Mouse (Mus musculus) liver, embryonic 16.5 days (tissue): ENCODE results near the gene Atg7. TPM values are rescaled to one million over a fixed set of nuclear protein-coding genes. Genes with fewer than 3 reads are reported as not detected.
A peak's percentile ranks its signal among the peaks of the same experiment; 100 is the strongest.

Experiments
- ATAC-seq: fragments of 200-750 bp; cut with Nextera tagmentation; 2 replicates; pipeline ENCODE4 v1.8.0; 2017; ENCODE audit warnings: low read depth, mild to moderate bottlenecking, moderate number of reproducible peaks, moderate library complexity
- H3K27ac ChIP-seq: fragments of 300-500 bp; sonication (generic); 2 replicates; pipeline ENCODE4 v1.5.1; 2014; ENCODE audit warnings: mild to moderate bottlenecking, low read length
- H3K27me3 ChIP-seq: fragments of 300-500 bp; sonication (generic); 2 replicates; pipeline ENCODE4 v1.6.1; 2014; ENCODE audit warnings: low read depth, low read length, mixed read lengths; ENCODE audit not compliant: control insufficient read depth, insufficient read depth
- H3K36me3 ChIP-seq: fragments of 300-500 bp; sonication (generic); 2 replicates; pipeline ENCODE4 v1.6.1; 2014; ENCODE audit warnings: mild to moderate bottlenecking; ENCODE audit not compliant: control insufficient read depth, insufficient read depth
- H3K4me1 ChIP-seq: fragments of 300-500 bp; sonication (generic); 2 replicates; pipeline ENCODE4 v1.6.1; 2014; ENCODE audit warnings: low read depth, low read length, mixed read lengths; ENCODE audit not compliant: control insufficient read depth
- H3K4me2 ChIP-seq: fragments of 300-500 bp; sonication (generic); 2 replicates; pipeline ENCODE4 v1.6.1; 2014; ENCODE audit warnings: low read depth, low read length, mixed read lengths
- H3K4me3 ChIP-seq: fragments of 300-500 bp; sonication (generic); 2 replicates; pipeline ENCODE4 v1.5.1; 2014; ENCODE audit warnings: low read depth, mild to moderate bottlenecking, low read length
- H3K9ac ChIP-seq: fragments of 300-500 bp; sonication (generic); 2 replicates; pipeline ENCODE4 v1.6.1; 2014; ENCODE audit warnings: low read depth, low read length
- H3K9me3 ChIP-seq: fragments of 300-500 bp; sonication (generic); replicated peaks from 2 replicates; pipeline ENCODE4 v1.6.1; 2016; ENCODE audit warnings: low read length; ENCODE audit not compliant: control insufficient read depth
- WGBS: fragments of 180-500 bp; shearing (Covaris S2); extraction: QIAGEN DNeasy Blood & Tissue Kit; methylation state at CpG from one replicate; pipeline ENCODE4 v1.1.7; 2014; ENCODE audit not compliant: insufficient replicate concordance; 5-methylcytosine and 5-hydroxymethylcytosine counted together
- polyA plus RNA-seq: library from polyadenylated mRNA; unstranded; fragments of >200 nt; fragmentation: Nextera tagmentation; extraction: Ambion mirVana; gene quantifications from 2 replicates; pipeline ENCODE4 v1.2.1, GENCODE M21; 2015

The Atg7 gene
- polyA plus RNA-seq, 1 experiment from 2014 or later = 13.2 TPM

DNA sequence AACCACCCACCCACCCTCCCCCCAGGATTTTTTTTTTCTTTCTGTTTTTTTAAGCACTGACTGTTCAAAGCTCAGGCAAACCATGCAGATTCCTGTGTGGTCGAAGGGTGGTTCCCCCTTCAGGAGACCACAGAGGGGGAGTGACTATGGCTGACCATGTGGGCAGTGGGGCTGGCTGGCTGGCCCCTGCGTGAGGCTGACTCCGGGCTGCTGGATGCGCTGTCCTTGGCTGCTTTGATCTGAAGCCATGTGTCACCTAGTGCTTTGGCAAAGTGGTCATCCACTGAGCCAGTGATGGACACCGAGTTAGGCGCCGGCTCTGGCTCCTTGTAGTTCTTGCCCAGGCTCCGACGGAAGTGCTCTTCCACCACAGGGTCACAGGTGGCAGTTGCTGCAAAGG, 219.1 kb downstream of the Atg7 start:
- ATAC-seq = no peak
- no peaks in the 10 kb centered on the region for H3K36me3 ChIP-seq
- WGBS = 70% methylated on average over 9 of the region's 9 CpGs
- no peak overlapping the region for H3K4me2 ChIP-seq
- H3K4me1 ChIP-seq = no peaks in the 10 kb centered on the region
- no peak overlapping the region for H3K27ac ChIP-seq
- H3K4me3 ChIP-seq = no peak overlapping the region
- no peaks in the 10 kb centered on the region for H3K27me3 ChIP-seq
- no peaks in the 10 kb centered on the region for H3K9me3 ChIP-seq
- H3K9ac ChIP-seq = no peak overlapping the region

DNA sequence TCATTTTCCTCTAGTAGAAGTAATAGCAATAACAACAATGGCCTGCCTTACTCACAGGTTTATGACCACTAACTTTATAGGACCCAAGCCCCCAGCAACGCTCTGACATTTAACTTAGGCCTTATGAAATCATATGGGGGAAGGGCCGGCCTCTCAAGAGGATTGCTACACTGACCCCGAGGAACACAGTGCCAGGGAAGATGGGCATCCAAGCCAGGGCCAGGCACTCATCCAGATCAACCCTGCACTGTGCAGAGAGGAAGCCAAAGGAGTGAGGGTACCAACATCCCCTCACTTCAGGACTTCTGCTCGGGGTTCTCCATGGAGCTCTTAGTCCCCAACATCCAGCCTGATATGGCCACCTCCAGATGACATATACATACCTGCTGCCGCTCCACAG, 220.6 kb downstream of the Atg7 start:
- Histone ChIP-seq H3K9me3 (no peaks in the 10 kb centered on the region), H3K36me3 (no peaks in the 10 kb centered on the region), H3K4me2 (no peak overlapping the region), H3K27me3 (no peaks in the 10 kb centered on the region), H3K4me3 (no peak overlapping the region), H3K9ac (no peak overlapping the region), H3K27ac (no peak overlapping the region), H3K4me1 (no peaks in the 10 kb centered on the region)
- no peak for ATAC-seq
- 75% methylated on average over 5 of the region's 5 CpGs for WGBS

DNA sequence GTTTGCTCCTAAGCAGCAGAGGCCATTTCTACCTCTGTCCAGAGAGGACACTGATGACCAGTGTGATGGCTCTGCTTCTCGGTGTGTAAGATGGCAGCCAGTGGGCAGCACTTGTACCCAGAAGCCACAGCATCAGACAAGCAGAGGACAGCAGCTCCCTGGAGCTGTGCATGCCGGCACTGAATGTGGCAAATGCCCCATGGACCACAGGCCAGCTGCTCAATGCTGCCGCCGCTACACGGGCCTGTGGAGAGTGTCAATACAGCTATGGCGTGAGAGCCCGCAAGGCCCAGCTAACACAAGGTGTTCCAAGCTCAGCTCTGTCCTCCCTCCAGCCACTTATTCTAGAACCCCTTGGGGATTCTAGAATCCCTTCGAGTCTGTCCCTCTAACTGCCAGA, 221.5 kb downstream of the Atg7 start:
- H3K27me3 ChIP-seq = no peaks in the 10 kb centered on the region
- no peak for ATAC-seq
- no peak overlapping the region for H3K9ac ChIP-seq
- H3K9me3 ChIP-seq = no peaks in the 10 kb centered on the region
- H3K4me1 ChIP-seq = no peaks in the 10 kb centered on the region; the same call in 1 of the 2 replicates
- no peak overlapping the region for H3K4me2 ChIP-seq
- WGBS = 84% methylated on average over 8 of the region's 8 CpGs
- H3K36me3 ChIP-seq = no peaks in the 10 kb centered on the region
- H3K27ac ChIP-seq = no peak overlapping the region
- no peak overlapping the region for H3K4me3 ChIP-seq

DNA sequence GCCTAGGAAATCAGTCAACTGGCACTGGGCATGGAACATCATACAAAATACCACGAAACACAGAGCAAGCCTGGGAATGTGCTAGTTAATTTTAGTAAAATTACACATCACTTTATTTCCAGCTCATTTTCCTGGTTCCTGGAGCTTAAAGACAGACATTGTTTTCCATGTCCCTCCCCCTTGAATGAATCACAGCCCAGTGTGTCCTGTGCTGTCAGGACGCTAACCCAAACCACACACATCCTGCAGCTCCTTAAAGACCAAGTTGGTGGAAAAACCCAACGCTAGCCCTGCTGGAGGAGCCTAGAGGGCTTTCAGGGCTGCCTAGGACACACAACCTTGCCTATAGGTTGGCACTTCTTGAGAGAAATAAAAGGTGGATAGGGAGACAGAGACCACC, 223.2 kb downstream of the Atg7 start:
- Histone ChIP-seq H3K27me3 (no peaks in the 10 kb centered on the region), H3K9me3 (no peaks in the 10 kb centered on the region), H3K27ac (no peak overlapping the region), H3K4me3 (no peak overlapping the region), H3K4me2 (no peak overlapping the region), H3K4me1 (no peaks in the 10 kb centered on the region; the same call in 1 of the 2 replicates), H3K36me3 (no peaks in the 10 kb centered on the region), H3K9ac (no peak overlapping the region)
- 52% methylated on average over 3 of the region's 3 CpGs for WGBS
- ATAC-seq = no peak

DNA sequence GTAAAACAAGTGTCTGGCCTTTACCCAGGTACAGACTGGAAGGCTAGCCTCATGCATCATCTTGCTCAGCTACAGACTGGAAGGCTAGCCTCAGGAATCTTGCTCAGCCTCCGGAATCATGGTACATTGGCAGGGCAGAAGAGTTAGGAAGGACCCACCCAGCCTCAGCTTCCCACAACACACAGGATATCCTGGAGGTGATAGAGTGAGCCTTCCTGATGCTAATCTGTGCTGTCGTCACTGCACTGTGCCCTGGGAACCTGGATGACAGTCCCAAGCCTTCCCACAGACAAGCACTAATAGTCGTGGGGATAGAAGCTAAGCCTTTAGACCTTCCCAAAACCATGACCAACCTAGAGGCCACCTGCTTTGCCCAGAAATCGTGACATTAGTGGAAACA, 223.7 kb downstream of the Atg7 start:
- H3K27ac ChIP-seq = no peak overlapping the region

DNA sequence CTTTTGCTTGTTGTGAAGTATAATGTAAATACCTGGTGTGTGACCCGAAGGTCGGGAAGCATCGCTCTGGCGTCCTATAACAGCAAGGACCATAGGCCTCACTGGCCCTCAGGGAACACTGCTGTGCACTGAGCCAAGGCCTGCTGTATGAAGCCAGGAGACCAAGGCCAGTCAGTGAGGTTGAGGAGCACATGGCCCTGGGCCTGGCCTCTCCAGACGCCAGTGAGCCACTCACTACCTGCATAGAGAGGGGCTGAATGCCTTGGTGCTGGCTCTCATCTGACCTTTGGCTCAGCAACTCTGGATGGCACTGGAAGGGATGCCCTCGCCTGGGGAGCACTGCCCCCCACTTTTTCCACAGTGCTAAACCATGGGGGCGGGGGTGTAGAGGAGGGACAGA, 225.8 kb downstream of the Atg7 start:
- Histone ChIP-seq H3K9ac (no peak overlapping the region), H3K36me3 (no peaks in the 10 kb centered on the region), H3K4me1 (peaks cover 8% of the 10 kb centered on the region), H3K9me3 (no peaks in the 10 kb centered on the region), H3K27ac (no peak overlapping the region), H3K4me2 (no peak overlapping the region), H3K27me3 (no peaks in the 10 kb centered on the region), H3K4me3 (no peak overlapping the region)
- ATAC-seq = no peak
- 75% methylated on average over 7 of the region's 7 CpGs for WGBS

More for the DNA sequence above, 223.7 kb downstream of the Atg7 start:
- H3K27me3 ChIP-seq = no peaks in the 10 kb centered on the region
- H3K9me3 ChIP-seq = no peaks in the 10 kb centered on the region
- no peak overlapping the region for H3K4me3 ChIP-seq
- H3K36me3 ChIP-seq = no peaks in the 10 kb centered on the region
- H3K9ac ChIP-seq = no peak overlapping the region
- WGBS = 49% methylated on average over 4 of the region's 4 CpGs
- no peaks in the 10 kb centered on the region; the same call in 1 of the 2 replicates for H3K4me1 ChIP-seq
- H3K4me2 ChIP-seq = no peak overlapping the region
- no peak for ATAC-seq

DNA sequence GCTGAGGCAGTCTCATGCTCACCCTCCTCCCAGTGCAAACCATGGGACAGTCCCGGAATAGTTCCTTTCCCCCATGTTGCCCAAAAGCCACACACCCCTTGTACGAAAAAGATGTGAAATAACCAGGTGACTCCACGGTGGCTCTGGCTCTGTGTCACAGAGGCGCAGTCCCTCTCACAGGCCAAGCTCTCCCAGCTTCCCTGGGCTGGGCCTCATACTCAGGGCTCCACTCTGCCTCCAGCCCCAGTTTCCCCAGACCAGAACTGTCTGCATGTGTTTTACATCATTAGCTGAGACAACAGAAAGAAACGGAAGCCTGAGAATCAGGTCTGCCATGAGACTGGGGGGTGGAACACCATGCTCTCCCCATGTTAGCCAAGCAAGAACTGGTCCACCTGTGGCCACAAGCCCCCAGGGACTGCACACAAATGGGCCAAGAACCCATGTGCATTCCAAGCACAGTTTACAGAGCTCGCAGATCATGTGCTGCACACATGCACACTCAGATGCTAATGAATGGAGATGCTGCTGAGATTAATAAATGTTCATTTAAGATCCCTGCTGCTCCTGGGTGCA, 226.7 kb downstream of the Atg7 start:
- Histone ChIP-seq H3K27me3 (no peaks in the 10 kb centered on the region), H3K9ac (no peak overlapping the region), H3K4me2 (no peak overlapping the region), H3K27ac (no peak overlapping the region), H3K9me3 (no peaks in the 10 kb centered on the region), H3K36me3 (no peaks in the 10 kb centered on the region), H3K4me3 (no peak overlapping the region), H3K4me1 (peaks cover 18% of the 10 kb centered on the region)
- no peak for ATAC-seq
- WGBS = 67% methylated on average over 6 of the region's 6 CpGs

DNA sequence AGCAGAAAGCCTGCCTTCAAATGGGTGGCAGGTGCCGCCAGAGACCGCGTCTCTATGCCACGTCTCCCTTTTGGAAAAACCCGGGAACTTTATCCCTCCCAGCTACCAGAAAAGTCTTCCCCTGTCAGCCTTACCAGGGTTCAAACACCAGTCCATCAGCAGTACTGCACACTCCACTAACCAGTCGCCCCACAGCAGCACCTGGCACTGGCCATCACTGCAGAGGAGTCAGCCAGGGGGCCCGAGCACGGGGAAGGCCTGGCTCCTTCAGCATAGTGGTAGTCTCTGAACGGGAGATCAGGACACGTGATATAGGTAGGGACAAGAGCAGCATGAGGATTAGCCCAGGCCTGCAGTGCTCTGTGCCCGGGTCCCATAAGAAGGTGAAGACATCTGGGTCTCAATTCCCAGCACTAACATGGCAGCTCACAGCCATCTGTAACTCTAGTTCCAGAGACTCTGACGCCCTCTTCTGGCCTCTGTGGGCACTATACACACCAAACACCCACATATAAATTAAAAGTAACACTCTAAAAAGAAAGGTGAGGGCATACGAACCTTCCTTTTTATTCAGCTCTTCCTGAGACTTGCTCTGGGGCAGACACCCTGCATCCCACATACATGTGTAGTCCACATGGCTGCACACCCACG, 228.2 kb downstream of the Atg7 start:
- WGBS = 80% methylated on average over 14 of the region's 14 CpGs
- ATAC-seq = no peak
- Histone ChIP-seq H3K4me1 (peaks cover 33% of the 10 kb centered on the region), H3K36me3 (no peaks in the 10 kb centered on the region), H3K4me3 (no peak overlapping the region), H3K27me3 (no peaks in the 10 kb centered on the region), H3K9me3 (no peaks in the 10 kb centered on the region), H3K27ac (no peak overlapping the region), H3K4me2 (no peak overlapping the region), H3K9ac (no peak overlapping the region)

DNA sequence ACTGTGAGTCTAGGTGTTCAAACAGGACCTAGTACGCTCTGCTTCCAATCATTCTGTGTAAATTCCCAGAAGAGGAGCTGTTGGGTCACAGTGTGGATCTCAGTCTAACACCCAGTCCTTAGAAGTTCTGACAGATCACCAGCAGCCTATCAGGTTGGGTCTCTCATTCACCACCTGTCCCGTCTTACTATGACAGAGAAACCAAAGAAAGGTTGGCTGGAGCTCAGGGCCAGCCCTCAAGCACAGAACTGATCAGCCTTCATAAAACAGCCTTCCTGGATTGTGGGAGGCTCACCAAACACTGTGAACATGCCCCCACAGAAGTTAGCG, 230.9 kb downstream of the Atg7 start:
- H3K9ac ChIP-seq = peak overlapping the region; percentile 71
- no peaks in the 10 kb centered on the region for H3K27me3 ChIP-seq
- peak overlapping the region; percentile 64 for H3K4me3 ChIP-seq
- no peaks in the 10 kb centered on the region for H3K9me3 ChIP-seq
- H3K36me3 ChIP-seq = no peaks in the 10 kb centered on the region
- peak overlapping the region; percentile 87 for H3K4me2 ChIP-seq
- peak overlapping the region; percentile 88 for H3K27ac ChIP-seq
- WGBS = 48% methylated on average over 3 of the region's 3 CpGs
- ATAC-seq = no peak
- peaks cover 56% of the 10 kb centered on the region for H3K4me1 ChIP-seq
